Mouse (Mus musculus) megakaryocyte, embryonic 14.5 days (primary cell): ENCODE measurements around the gene Pabpn1. TPM values are rescaled to one million over a fixed set of nuclear protein-coding genes. Genes with fewer than 3 reads are reported as not detected.
A peak's percentile ranks its signal among the peaks of the same experiment; 100 is the strongest.

Experiments
- H3K27me3 ChIP-seq: replicated peaks from 2 replicates; pipeline ENCODE3; 2012; ENCODE audit warnings: inconsistent platforms
- H3K36me3 ChIP-seq: replicated peaks from 2 replicates; pipeline ENCODE3; 2012; ENCODE audit warnings: low read length, inconsistent platforms, mixed read lengths
- H3K4me1 ChIP-seq: 2 replicates; pipeline ENCODE4 v1.6.1; 2012; ENCODE audit warnings: inconsistent platforms
- H3K4me3 ChIP-seq: replicated peaks from 2 replicates; pipeline ENCODE3; 2012; ENCODE audit warnings: moderate library complexity, mild to moderate bottlenecking, inconsistent platforms
- H3K9me3 ChIP-seq: 2 replicates; pipeline ENCODE4 v1.6.1; 2012; ENCODE audit warnings: inconsistent platforms
- FLI1 ChIP-seq: IDR thresholded peaks from 2 replicates; pipeline ENCODE4 v1.6.1; 2012; ENCODE audit warnings: low read length, inconsistent platforms, mixed read lengths
- GATA1 ChIP-seq: IDR thresholded peaks from 3 replicates; pipeline ENCODE4 v1.6.1; 2012; ENCODE audit warnings: mixed read lengths, low read length, inconsistent platforms, borderline replicate concordance
- polyA plus RNA-seq: library from polyadenylated mRNA; stranded (reverse); fragments of >175 nt; gene quantifications from 2 replicates; pipeline ENCODE4 v1.2.3, GENCODE M21; 2012; ENCODE audit warnings: low replicate concordance; ENCODE audit not compliant: insufficient read depth

Pabpn1 gene
- polyA plus RNA-seq, 1 experiment, result 258 TPM

DNA sequence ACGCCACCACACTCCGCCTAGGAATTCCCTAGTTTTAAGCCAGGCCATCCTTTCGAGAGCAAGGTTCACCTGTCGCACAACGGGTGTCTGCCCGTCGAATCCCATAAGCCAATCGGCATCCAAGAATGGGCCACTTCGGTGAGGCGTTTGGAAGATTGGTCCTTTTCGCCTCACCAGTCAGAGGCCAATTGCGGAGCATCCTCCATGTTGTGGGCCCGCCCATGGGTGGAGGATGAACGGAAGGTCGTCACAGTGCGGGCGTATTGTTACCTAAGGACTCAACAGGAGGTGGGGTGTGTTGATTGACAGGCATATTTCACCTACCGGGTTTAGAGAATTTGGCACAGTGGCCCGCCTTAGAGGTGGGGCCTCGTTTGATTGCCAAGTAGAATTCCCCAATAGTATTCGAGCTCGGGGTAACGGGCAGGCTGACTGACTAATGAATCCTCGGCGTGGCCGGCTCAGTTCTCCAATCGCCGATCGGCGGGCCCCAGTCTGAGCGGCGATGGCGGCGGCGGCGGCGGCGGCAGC, 1.4 kb downstream of the Pabpn1 start:
- TF ChIP-seq GATA1 (no peak), FLI1 (no peak)
- H3K4me3 ChIP-seq, result peak overlapping the region; percentile 94
- no peaks in the 10 kb centered on the region for H3K27me3 ChIP-seq
- peaks cover 43% of the 10 kb centered on the region for H3K36me3 ChIP-seq
- H3K9me3 ChIP-seq, result no peaks in the 10 kb centered on the region
- peaks cover 36% of the 10 kb centered on the region for H3K4me1 ChIP-seq

DNA sequence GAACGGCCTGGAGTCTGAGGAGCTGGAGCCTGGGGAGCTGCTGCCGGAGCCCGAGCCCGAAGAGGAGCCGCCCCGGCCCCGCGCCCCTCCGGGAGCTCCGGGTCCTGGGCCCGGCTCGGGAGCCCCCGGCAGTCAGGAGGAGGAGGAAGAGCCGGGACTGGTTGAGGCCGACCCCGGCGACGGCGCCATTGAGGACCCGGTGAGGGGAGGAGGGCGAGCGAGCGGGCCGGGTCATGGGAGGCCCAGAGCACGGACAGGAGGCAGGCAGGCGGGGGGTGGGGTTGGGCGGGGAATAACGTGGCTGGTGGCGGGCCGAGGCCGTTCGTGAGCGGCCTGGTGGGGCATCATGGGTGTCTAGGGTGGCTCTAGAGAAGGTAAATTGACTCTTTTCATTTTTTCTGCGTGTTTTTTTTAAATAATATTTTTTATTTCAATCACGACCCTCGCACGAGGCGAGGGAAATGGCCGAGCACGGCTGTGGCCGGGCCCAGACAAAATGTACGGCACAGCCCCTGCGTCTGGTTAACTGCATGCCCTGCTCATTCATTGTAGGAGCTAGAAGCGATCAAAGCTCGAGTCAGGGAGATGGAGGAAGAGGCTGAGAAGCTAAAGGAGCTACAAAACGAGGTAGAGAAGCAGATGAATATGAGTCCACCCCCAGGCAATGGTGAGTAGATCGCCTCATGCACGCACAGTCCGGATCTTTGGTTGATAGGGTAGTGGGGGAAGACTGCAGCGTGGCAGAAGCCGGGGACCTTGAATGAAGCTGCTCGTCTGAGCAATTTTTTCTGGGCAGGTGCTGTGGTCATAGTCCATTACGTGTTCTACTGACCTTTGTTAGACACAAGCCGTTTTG, 2.2 kb downstream of the Pabpn1 start:
- H3K4me1 ChIP-seq, result peaks cover 36% of the 10 kb centered on the region
- H3K36me3 ChIP-seq, result peaks cover 49% of the 10 kb centered on the region
- no peak for TF ChIP-seq GATA1
- TF ChIP-seq FLI1, result no peak
- no peaks in the 10 kb centered on the region for H3K9me3 ChIP-seq
- no peaks in the 10 kb centered on the region for H3K27me3 ChIP-seq
- peak overlapping the region; percentile 94 for H3K4me3 ChIP-seq

GRCm38 (mm10) chr14:54897445-54897844, 5.1 kb downstream of the Pabpn1 start:
- Histone ChIP-seq H3K36me3 (peaks cover 43% of the 10 kb centered on the region), H3K27me3 (no peaks in the 10 kb centered on the region), H3K9me3 (no peaks in the 10 kb centered on the region), H3K4me3 (no peak overlapping the region), H3K4me1 (peaks cover 30% of the 10 kb centered on the region)
- TF ChIP-seq FLI1, result no peak

DNA sequence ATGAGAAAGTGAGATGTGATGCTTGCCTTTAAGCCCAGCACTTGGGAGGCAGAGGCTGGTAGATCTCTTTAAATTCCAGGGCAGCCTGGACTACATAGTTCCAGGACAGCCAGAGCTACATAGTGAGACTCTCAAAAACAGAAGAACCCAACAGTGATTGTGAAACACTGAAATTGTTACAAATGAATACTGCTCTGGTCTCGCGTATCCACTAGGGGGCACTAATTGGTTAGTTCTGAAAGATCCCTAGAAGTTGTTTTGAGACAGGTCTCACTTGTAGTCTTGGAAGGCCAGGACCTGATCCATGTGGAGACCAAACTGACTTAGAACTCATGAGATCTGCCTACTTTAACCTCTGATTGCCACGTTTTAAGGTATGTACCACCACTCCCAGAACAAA, 8.1 kb downstream of the Pabpn1 start:
- H3K4me1 ChIP-seq, result peaks cover 14% of the 10 kb centered on the region; the same call in 1 of the 2 replicates
- H3K9me3 ChIP-seq, result no peaks in the 10 kb centered on the region
- H3K27me3 ChIP-seq, result peaks cover 12% of the 10 kb centered on the region
- no peak overlapping the region for H3K4me3 ChIP-seq
- TF ChIP-seq GATA1 (no peak), FLI1 (no peak)
- peaks cover 38% of the 10 kb centered on the region for H3K36me3 ChIP-seq

- Histone ChIP-seq H3K27me3 (peaks cover 40% of the 10 kb centered on the region), H3K4me1 (peaks cover 10% of the 10 kb centered on the region), H3K9me3 (no peaks in the 10 kb centered on the region), H3K4me3 (no peak overlapping the region), H3K36me3 (peaks cover 6% of the 10 kb centered on the region)
- TF ChIP-seq GATA1 (no peak), FLI1 (no peak)
These were observed 11.3 kb downstream of the Pabpn1 start for GRCm38 (mm10) chr14:54903641-54904040.

GRCm38 (mm10) chr14:54908682-54909081, 16.4 kb downstream of the Pabpn1 start:
- Histone ChIP-seq H3K36me3 (no peaks in the 10 kb centered on the region), H3K4me3 (no peak overlapping the region), H3K9me3 (no peaks in the 10 kb centered on the region), H3K4me1 (peaks cover 22% of the 10 kb centered on the region), H3K27me3 (peaks cover 88% of the 10 kb centered on the region)
- TF ChIP-seq FLI1 (no peak), GATA1 (no peak)

GRCm38 (mm10) chr14:54912109-54912850, 20.0 kb downstream of the Pabpn1 start:
- Histone ChIP-seq H3K36me3 (no peaks in the 10 kb centered on the region), H3K9me3 (no peaks in the 10 kb centered on the region), H3K27me3 (peaks cover 97% of the 10 kb centered on the region), H3K4me1 (peaks cover 22% of the 10 kb centered on the region), H3K4me3 (peak overlapping the region; percentile 92)
- TF ChIP-seq GATA1, result no peak
- TF ChIP-seq FLI1, result no peak

DNA sequence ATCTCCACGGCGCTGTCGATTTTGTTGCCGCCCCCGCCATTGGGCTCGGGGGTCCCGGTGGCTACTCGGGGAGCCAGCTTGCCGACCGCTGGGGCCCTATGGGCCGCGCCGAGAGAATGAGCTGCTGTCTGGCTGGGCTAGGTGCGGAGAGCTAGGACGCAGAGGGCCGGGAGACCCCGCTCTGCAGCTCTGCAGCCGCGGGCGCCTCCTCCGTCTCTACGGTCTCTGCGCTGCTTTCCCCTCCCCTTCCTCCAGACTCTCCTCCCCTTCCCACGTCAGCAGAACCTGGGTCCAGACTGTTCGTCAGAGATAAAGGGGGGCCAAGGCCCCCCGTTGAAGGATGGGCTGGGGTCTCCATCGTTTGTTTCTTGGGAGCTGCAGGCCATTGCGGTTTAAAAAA, 20.6 kb downstream of the Pabpn1 start, which contains the start of gene Slc22a17:
Slc22a17 (minus strand) TSS at position 247 of the 400 bp plus-strand sequence.
- peak within 1 kb of the TSS; percentile 92 for H3K4me3 ChIP-seq
- peaks cover 96% of the 10 kb centered on the region for H3K27me3 ChIP-seq
- peaks cover 22% of the 10 kb centered on the region for H3K4me1 ChIP-seq
- no peaks in the 10 kb centered on the region for H3K9me3 ChIP-seq
- TF ChIP-seq FLI1, result no peak
- no peak for TF ChIP-seq GATA1
- H3K36me3 ChIP-seq, result no peaks in the 10 kb centered on the region

DNA sequence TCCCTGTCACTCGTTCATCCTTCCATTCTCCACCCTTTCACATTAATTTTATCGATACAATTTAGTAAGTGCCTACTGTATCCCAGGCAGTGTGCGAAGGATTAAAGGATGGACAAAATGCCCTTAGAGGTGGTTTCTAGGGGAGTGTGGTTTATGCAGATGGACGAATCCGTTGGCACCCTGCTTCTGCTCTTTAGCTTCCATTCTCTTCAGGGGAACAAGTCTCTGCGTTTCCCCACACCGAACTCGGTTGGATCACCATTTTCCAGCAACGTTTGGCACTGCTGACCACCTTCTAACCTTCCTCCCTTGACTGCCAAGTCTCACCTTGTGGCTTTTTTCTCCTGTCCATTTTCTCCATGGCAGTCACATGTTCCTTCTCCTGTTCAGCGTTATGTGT, 21.0 kb downstream of the Pabpn1 start:
- H3K27me3 ChIP-seq, result peaks cover 94% of the 10 kb centered on the region
- peaks cover 22% of the 10 kb centered on the region for H3K4me1 ChIP-seq
- no peaks in the 10 kb centered on the region for H3K9me3 ChIP-seq
- no peak for TF ChIP-seq FLI1
- TF ChIP-seq GATA1, result no peak
- H3K4me3 ChIP-seq, result peak overlapping the region; percentile 92
- no peaks in the 10 kb centered on the region for H3K36me3 ChIP-seq
